Mouse (Mus musculus) neural tube, embryonic 12.5 days (tissue): Measurements from ENCODE around the gene Ugt1a8. TPM values are rescaled to one million over a fixed set of nuclear protein-coding genes. Genes with fewer than 3 reads are reported as not detected.

Experiments used
- ATAC-seq: fragments of 200-750 bp; cut with Nextera tagmentation; 2 replicates; pipeline ENCODE4 v1.8.0; 2017; ENCODE audit warnings: low read depth, mild to moderate bottlenecking, moderate TSS enrichment, moderate library complexity; ENCODE audit not compliant: low FRiP score
- H3K27ac ChIP-seq: fragments of 300-500 bp; sonication (generic); 2 replicates; pipeline ENCODE4 v1.5.1; 2016
- H3K27me3 ChIP-seq: fragments of 300-500 bp; sonication (generic); replicated peaks from 2 replicates; pipeline ENCODE4 v1.6.1; 2016; ENCODE audit warnings: mild to moderate bottlenecking
- H3K36me3 ChIP-seq: fragments of 300-500 bp; sonication (generic); 2 replicates; pipeline ENCODE4 v1.6.1; 2016; ENCODE audit warnings: mild to moderate bottlenecking
- H3K4me1 ChIP-seq: fragments of 300-500 bp; sonication (generic); 2 replicates; pipeline ENCODE4 v1.6.1; 2016
- H3K4me2 ChIP-seq: fragments of 300-500 bp; sonication (generic); replicated peaks from 2 replicates; pipeline ENCODE4 v1.6.1; 2016; ENCODE audit warnings: mild to moderate bottlenecking
- H3K4me3 ChIP-seq: fragments of 300-500 bp; sonication (generic); 2 replicates; pipeline ENCODE4 v1.5.1; 2016
- H3K9ac ChIP-seq: fragments of 300-500 bp; sonication (generic); 2 replicates; pipeline ENCODE4 v1.6.1; 2016; ENCODE audit warnings: mild to moderate bottlenecking
- H3K9me3 ChIP-seq: fragments of 300-500 bp; sonication (generic); 2 replicates; pipeline ENCODE4 v1.6.1; 2016; ENCODE audit warnings: mild to moderate bottlenecking
- WGBS: fragments of 180-500 bp; shearing (Covaris S2); methylation state at CpG from one replicate; pipeline ENCODE4 v1.1.7; 2016; 5-methylcytosine and 5-hydroxymethylcytosine counted together
- polyA plus RNA-seq: library from polyadenylated mRNA; unstranded; fragments of >200 nt; fragmentation: Nextera tagmentation; extraction: Ambion mirVana; gene quantifications from 2 replicates; pipeline ENCODE4 v1.2.1, GENCODE M21; 2016

Ugt1a8 gene
- polyA plus RNA-seq, 1 experiment from 2014 or later = not detected

DNA sequence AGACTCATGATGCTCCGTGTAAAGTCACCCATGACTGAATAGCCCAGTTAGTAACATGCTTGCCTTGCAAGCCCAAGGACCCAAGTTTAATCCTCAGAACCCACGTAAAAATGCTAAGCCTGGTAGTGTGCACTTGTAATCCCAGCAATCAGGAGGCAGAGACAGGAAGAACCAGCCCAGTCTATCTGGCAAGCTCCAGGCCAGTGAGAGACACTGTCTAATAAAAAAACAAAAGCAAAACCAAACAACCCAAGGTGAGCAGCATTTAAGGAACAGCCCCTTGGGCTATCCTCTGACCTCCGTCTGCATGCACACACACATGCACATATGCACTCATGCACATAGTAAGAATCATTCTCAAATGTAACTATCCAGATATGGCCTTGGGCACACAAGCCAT, 142.0 kb downstream of the Ugt1a8 start:
- Histone ChIP-seq H3K27ac (no peak overlapping the region), H3K4me1 (no peaks in the 10 kb centered on the region), H3K36me3 (no peaks in the 10 kb centered on the region), H3K4me2 (no peak overlapping the region), H3K9ac (no peak overlapping the region), H3K27me3 (no peaks in the 10 kb centered on the region), H3K9me3 (peaks cover 92% of the 10 kb centered on the region), H3K4me3 (no peak overlapping the region)
- no peak for ATAC-seq
- 79% methylated on average over 3 of the region's 3 CpGs for WGBS

- no peak overlapping the region for H3K27ac ChIP-seq
- H3K4me1 ChIP-seq = no peaks in the 10 kb centered on the region
- no peaks in the 10 kb centered on the region for H3K36me3 ChIP-seq
- peaks cover 96% of the 10 kb centered on the region for H3K9me3 ChIP-seq
- no peaks in the 10 kb centered on the region for H3K27me3 ChIP-seq
- H3K4me3 ChIP-seq = no peak overlapping the region
- no peak overlapping the region for H3K4me2 ChIP-seq
- no peak for ATAC-seq
- H3K9ac ChIP-seq = no peak overlapping the region
- WGBS = 87% methylated on average over 5 of the region's 5 CpGs
Observed at GRCm38 (mm10) chr1:88229986-88230385, 142.4 kb downstream of the Ugt1a8 start.

GRCm38 (mm10) chr1:88230421-88230820, 142.8 kb downstream of the Ugt1a8 start:
- no peaks in the 10 kb centered on the region for H3K36me3 ChIP-seq
- H3K9ac ChIP-seq = no peak overlapping the region
- no peak for ATAC-seq
- peaks cover 98% of the 10 kb centered on the region for H3K9me3 ChIP-seq
- H3K27me3 ChIP-seq = no peaks in the 10 kb centered on the region
- H3K27ac ChIP-seq = no peak overlapping the region
- no peaks in the 10 kb centered on the region for H3K4me1 ChIP-seq
- 71% methylated on average over 7 of the region's 7 CpGs for WGBS
- no peak overlapping the region for H3K4me2 ChIP-seq
- no peak overlapping the region for H3K4me3 ChIP-seq

DNA sequence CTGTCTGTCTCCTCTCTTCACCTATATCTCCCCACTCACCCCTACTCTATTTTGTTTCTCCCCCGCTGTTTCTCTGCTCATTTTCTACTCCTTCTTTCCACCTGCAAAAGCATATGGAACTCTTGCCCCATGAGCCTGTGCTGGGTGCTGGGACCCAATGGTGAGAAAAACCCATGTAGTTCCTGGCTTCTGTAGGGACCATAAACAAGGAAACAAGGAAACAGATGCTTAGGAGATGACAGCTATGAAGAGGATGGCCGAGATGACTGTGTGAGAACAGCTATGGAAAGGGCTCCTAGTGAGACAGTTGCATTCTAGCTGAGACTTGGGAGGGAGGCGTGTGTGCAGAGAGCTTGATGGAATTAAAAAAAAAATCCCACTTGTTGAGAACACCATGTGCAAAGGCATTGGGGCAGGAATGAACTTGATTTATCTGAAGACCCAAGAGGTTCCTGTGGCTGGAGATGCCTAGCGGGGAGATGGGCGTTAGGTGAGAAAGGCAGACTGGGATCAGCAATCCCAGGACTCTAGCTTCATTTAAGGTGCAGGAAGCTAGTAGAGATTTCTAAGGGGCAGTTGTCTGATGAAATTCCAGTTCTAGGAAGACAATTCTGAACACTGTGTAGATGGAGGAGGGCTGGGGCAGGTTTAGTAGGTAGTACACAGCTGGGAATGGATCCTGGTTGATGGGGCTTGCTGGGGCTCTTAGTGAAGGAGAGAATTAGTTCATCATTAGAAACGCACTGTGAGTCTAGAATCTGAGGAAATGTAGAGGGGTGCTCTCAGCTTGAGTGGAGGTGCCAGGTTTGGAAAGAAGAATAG, 143.6 kb downstream of the Ugt1a8 start:
- Histone ChIP-seq H3K4me3 (no peak overlapping the region), H3K4me2 (no peak overlapping the region), H3K36me3 (no peaks in the 10 kb centered on the region), H3K9ac (no peak overlapping the region), H3K27ac (no peak overlapping the region), H3K27me3 (no peaks in the 10 kb centered on the region), H3K9me3 (peaks cover 99% of the 10 kb centered on the region), H3K4me1 (no peaks in the 10 kb centered on the region)
- WGBS = 77% methylated on average over 6 of the region's 6 CpGs
- no peak for ATAC-seq

DNA sequence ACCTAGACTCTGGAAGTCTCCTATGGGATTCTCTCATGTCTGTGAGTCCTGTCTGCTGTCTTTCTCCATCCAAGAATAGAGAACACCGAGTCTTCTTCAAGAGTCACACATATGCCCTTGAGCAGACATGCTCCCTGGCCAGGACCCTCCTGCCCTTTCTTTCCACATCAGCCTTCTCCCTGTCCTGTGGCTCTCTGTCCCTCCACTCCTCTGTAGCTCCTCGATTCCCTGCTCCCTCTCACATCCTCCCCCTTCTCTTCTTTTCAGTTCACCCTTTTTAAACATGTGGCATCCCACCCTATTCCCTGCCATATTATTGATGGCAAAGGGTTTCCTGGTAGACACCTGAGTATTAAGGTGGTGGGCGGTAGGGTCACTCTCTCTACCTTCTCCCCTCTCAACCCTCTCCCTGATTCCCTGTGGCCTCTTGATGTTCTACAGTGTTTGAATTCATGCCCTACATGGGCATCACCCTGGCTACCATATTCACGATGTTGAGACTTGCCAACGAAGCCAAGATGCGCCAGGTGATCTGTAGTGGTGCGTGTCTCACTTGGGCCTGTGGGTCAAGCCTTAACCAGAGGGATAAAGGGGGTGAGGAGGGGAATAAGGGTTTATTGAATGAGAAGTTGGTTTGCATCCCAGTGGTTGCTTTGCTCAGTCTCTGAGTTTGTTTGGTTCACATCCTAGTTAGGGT, 144.3 kb downstream of the Ugt1a8 start:
- Histone ChIP-seq H3K36me3 (no peaks in the 10 kb centered on the region), H3K9me3 (peaks cover 97% of the 10 kb centered on the region), H3K4me1 (no peaks in the 10 kb centered on the region), H3K4me2 (no peak overlapping the region), H3K4me3 (no peak overlapping the region), H3K27me3 (no peaks in the 10 kb centered on the region), H3K27ac (no peak overlapping the region), H3K9ac (no peak overlapping the region)
- ATAC-seq = no peak
- 69% methylated on average over 7 of the region's 7 CpGs for WGBS

DNA sequence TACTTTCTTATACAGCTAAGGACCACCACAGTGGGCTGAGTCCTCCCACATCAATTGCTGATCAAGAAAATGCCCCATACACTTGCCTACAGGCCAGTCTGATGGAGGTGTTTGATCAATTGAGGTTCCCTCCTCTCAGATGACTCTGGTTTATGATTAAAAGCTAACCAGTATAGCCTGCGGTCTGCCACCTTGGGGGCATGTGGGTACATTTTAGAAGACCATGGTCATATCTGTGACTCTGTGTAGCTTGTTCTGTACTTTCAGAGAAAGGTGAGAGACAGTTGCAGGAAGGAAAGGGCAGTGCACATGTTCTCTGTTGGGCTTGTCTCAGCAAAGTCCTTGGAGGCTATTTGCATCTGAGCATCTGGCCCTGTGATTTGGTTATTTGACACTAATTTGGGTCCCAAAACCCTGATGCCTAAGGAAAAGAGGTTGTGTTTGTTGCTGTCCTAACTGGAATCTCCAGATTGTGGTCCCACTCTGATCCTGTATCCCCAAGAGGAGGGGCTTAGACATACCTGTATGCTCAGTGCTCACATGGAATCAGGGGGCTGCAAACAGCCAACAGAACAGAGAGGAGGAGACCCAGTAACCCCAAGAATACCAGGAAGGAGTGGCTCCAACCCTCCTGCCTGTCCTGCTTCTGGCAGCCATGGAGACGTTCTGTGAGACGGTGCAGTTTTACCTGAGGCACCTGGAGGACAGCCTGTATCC, 145.2 kb downstream of the Ugt1a8 start:
- no peak overlapping the region for H3K4me2 ChIP-seq
- WGBS = 54% methylated on average over 3 of the region's 3 CpGs
- no peaks in the 10 kb centered on the region for H3K36me3 ChIP-seq
- peaks cover 97% of the 10 kb centered on the region for H3K9me3 ChIP-seq
- no peak overlapping the region for H3K27ac ChIP-seq
- H3K27me3 ChIP-seq = no peaks in the 10 kb centered on the region
- no peaks in the 10 kb centered on the region for H3K4me1 ChIP-seq
- H3K4me3 ChIP-seq = no peak overlapping the region
- H3K9ac ChIP-seq = no peak overlapping the region
- ATAC-seq = no peak

DNA sequence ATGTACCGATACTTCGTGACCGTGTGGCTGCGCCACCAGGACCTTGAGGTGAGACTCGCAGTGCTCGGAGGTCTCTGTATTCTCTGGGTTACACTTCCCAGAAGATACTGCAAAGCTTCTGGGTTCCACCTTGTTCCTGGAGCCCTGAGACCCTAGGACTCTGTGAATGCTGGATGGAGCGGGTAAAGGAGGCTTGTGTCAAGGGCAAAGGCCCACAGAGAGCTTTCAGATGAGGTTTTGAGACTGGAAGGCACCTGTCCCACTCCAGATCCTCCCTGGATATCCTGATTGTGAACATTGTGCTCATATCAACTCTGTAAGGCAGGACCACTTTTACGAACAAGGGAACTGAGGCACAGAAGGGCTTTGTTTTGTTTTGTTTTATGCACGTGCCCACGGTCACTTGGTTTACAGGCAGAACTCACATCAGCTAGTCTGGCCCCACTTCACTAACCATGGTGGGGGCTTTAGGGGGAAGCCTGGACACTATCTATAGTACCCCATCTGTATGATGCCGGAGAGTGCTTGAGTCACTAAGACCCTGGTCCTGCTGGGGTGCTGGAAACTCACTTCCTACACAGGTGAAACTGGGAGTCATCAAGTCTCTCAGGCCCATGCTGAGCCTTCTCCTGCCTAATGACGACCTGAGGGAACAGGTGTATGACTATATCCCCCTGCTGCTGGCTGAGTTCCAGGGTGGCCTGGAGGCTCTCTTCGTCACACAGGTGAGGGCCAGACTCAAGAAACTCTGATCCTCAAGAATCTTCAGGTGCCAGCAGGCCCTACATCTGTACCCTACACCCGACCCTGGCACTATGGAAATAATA, 146.0 kb downstream of the Ugt1a8 start:
- Histone ChIP-seq H3K4me1 (no peaks in the 10 kb centered on the region), H3K27ac (no peak overlapping the region), H3K27me3 (no peaks in the 10 kb centered on the region), H3K36me3 (no peaks in the 10 kb centered on the region), H3K4me3 (no peak overlapping the region), H3K4me2 (no peak overlapping the region), H3K9ac (no peak overlapping the region), H3K9me3 (peaks cover 97% of the 10 kb centered on the region)
- no peak for ATAC-seq
- WGBS = 71% methylated on average over 14 of the region's 14 CpGs

DNA sequence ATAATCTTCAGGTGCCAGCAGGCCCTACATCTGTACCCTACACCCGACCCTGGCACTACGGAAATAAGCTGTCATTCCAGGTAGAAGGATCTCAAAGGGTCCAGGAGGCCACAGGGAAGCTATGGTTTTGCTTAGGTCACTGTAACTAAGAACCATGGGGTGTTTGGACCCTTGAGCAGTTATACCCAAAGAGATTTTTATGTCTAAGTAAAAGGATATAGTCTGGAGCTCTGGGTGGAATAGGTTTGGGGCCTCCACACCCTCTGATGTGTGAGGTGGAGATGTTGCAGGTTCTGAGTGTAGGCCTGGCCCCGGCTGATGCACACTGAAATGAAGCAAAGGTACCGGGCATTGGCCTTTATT, 146.6 kb downstream of the Ugt1a8 start:
- H3K4me2 ChIP-seq = no peak overlapping the region
- peaks cover 97% of the 10 kb centered on the region for H3K9me3 ChIP-seq
- no peak overlapping the region for H3K4me3 ChIP-seq
- H3K27me3 ChIP-seq = no peaks in the 10 kb centered on the region
- WGBS = 68% methylated on average over 4 of the region's 4 CpGs
- no peak overlapping the region for H3K9ac ChIP-seq
- H3K36me3 ChIP-seq = no peaks in the 10 kb centered on the region
- H3K4me1 ChIP-seq = no peaks in the 10 kb centered on the region
- ATAC-seq = no peak
- H3K27ac ChIP-seq = no peak overlapping the region

DNA sequence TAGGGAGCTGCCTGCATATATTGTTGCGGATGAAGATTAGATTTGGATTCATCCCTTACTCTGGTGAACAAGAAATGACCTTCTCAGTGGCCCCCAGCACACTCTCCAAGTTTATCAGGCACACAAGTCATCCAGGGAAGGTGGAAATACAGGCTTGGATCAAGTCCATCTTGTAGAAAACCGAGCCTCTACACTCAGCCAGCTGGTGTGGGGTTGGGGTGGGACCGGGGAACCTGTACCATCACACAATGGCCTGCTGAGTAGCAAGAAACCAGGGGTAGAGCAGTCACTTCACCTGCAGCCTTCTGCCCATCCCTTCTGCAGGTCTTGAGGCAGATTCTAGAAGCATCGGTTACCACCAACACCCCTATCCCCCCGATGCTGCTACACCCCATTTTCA, 147.0 kb downstream of the Ugt1a8 start:
- H3K4me3 ChIP-seq = no peak overlapping the region
- WGBS = 44% methylated on average over 5 of the region's 5 CpGs
- no peak for ATAC-seq

GRCm38 (mm10) chr1:88235046-88235893, 147.7 kb downstream of the Ugt1a8 start:
- Histone ChIP-seq H3K9ac (no peak overlapping the region), H3K9me3 (peaks cover 97% of the 10 kb centered on the region), H3K4me1 (no peaks in the 10 kb centered on the region), H3K4me2 (no peak overlapping the region), H3K4me3 (no peak overlapping the region), H3K36me3 (no peaks in the 10 kb centered on the region), H3K27me3 (no peaks in the 10 kb centered on the region), H3K27ac (no peak overlapping the region)
- 63% methylated on average over 11 of the region's 11 CpGs for WGBS
- no peak for ATAC-seq

More for the DNA sequence above, 147.0 kb downstream of the Ugt1a8 start:
- no peaks in the 10 kb centered on the region for H3K27me3 ChIP-seq
- H3K9ac ChIP-seq = no peak overlapping the region
- H3K36me3 ChIP-seq = no peaks in the 10 kb centered on the region
- no peak overlapping the region for H3K4me2 ChIP-seq
- peaks cover 97% of the 10 kb centered on the region for H3K9me3 ChIP-seq
- no peak overlapping the region for H3K27ac ChIP-seq
- H3K4me1 ChIP-seq = no peaks in the 10 kb centered on the region

DNA sequence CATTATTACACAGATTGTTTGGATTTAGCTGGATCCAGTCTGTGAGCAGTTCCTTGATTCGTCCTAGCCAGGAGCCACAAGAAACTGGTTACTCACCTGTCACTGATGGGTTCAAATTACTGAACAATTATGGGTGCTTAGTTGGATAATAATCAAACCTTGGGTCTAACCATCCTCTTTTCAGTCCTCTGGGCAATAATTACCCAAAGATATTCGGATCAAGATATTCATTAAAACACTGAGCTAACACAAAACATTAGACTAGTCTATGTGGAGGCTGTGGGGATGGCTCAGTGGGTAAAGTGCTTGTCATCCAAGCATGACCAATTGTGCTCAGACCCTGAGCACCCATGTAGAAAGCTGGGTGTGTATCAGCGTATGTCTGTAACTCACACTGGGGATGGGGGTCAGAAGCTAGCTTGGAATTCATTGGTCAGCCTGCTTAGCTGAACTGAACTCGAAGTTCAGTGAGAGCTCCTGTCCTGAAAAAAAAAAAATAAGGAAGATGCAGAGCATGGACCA, 148.3 kb downstream of the Ugt1a8 start:
- H3K27ac ChIP-seq = no peak overlapping the region
- H3K4me3 ChIP-seq = no peak overlapping the region
- 69% methylated on average over 4 of the region's 4 CpGs for WGBS

More for the DNA sequence above, 148.3 kb downstream of the Ugt1a8 start:
- no peak overlapping the region for H3K4me2 ChIP-seq
- H3K9me3 ChIP-seq = peaks cover 97% of the 10 kb centered on the region
- H3K9ac ChIP-seq = no peak overlapping the region
- no peaks in the 10 kb centered on the region for H3K27me3 ChIP-seq
- H3K36me3 ChIP-seq = no peaks in the 10 kb centered on the region
- no peak for ATAC-seq
- no peaks in the 10 kb centered on the region for H3K4me1 ChIP-seq
